Mouse (Mus musculus) thymus, postnatal 36 days (tissue): ENCODE measurements around the gene Scgb2b21.
"Not testable (repeated sequence)": the region's sequence is repeated elsewhere in the genome, so short reads cannot be mapped to it uniquely, and the experiment has no call there.

Source experiments
- DNase-seq, 2 experiments: peaks; one replicate each; pipeline ENCODE4 v3.0.0; 2022; ENCODE audit warnings: mixed read lengths in 2 of 2

Scgb2b21 gene

GRCm38 (mm10) chr7:33520358-33520757 lies at the start of gene Scgb2b21:
TSS of gene Scgb2b21 (minus strand) at chr7:33520458.
- no peak for DNase-seq

GRCm38 (mm10) chr7:33543420-33543819 lies 23.2 kb upstream of the Scgb2b21 start:
- not testable (repeated sequence) for DNase-seq
